Mouse (Mus musculus): ENCODE data around the gene Rps6ka1. TPM values are rescaled to one million over a fixed set of nuclear protein-coding genes. Genes with fewer than 3 reads are reported as not detected.

Rps6ka1 gene
- polyA plus RNA-seq, 1 experiment from 2014 or later: 25.3 TPM

- no peak overlapping the region for H3K9ac ChIP-seq
- no peak overlapping the region for H3K4me3 ChIP-seq (replicated peaks; ENCODE audit: low read length)
- peaks cover 6% of the 10 kb centered on the region; the same call in 1 of the 2 replicates for H3K36me3 ChIP-seq (replicated peaks; ENCODE audit: control insufficient read depth, insufficient read depth)
- no peak overlapping the region for H3K4me2 ChIP-seq (replicated peaks)
- no peaks in the 10 kb centered on the region for H3K4me1 ChIP-seq (replicated peaks; ENCODE audit: control insufficient read depth, insufficient read depth, low read length)
- H3K9me3 ChIP-seq (ENCODE audit: control insufficient read depth, low read length): no peaks in the 10 kb centered on the region
- H3K27me3 ChIP-seq (ENCODE audit: control insufficient read depth, insufficient read depth, low read length): no peaks in the 10 kb centered on the region
- ATAC-seq (ENCODE audit: low FRiP score) (no peak), DNase-seq (ENCODE audit: low spot score) (no peak)
- no peak overlapping the region for H3K27ac ChIP-seq
- WGBS: 97% methylated on average over 4 of the region's 4 CpGs
Observed at GRCm38 (mm10) chr4:133873431-133873851, 14.2 kb downstream of the Rps6ka1 start.

DNA sequence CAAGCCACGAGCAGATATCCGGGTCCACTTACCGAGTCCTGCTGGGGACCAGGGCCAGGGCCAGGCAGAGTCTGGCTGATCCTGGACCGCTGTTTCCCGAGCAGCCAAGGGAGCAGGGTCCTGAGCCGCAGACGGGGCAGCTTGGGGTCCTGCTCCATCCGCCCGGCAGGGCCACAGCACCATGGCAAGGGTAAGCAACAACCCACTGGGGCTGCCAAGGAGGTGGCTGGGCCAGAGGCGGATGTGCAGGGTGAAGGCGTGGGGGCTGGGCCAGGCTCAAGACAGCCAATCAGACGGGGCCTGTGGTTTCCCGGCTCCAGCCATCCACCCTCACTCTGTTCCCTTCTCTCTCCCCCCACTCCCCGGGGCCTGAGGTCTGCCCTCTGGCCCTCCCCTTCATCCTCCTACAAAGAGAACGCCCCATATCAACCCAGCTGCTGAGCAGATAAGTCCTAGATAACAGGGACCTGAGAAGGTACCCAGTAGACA, 14.7 kb downstream of the Rps6ka1 start:
- DNase-seq (ENCODE audit: low spot score) (no peak), ATAC-seq (ENCODE audit: low FRiP score) (no peak)
- Histone ChIP-seq H3K27ac (no peak overlapping the region), H3K4me1 (replicated peaks; ENCODE audit: control insufficient read depth, insufficient read depth, low read length) (no peaks in the 10 kb centered on the region), H3K9ac (no peak overlapping the region), H3K4me3 (replicated peaks; ENCODE audit: low read length) (no peak overlapping the region), H3K36me3 (replicated peaks; ENCODE audit: control insufficient read depth, insufficient read depth) (peaks cover 6% of the 10 kb centered on the region; the same call in 1 of the 2 replicates), H3K9me3 (ENCODE audit: control insufficient read depth, low read length) (no peaks in the 10 kb centered on the region), H3K27me3 (ENCODE audit: control insufficient read depth, insufficient read depth, low read length) (no peaks in the 10 kb centered on the region), H3K4me2 (replicated peaks) (no peak overlapping the region)
- WGBS: 68% methylated on average over 15 of the region's 15 CpGs

DNA sequence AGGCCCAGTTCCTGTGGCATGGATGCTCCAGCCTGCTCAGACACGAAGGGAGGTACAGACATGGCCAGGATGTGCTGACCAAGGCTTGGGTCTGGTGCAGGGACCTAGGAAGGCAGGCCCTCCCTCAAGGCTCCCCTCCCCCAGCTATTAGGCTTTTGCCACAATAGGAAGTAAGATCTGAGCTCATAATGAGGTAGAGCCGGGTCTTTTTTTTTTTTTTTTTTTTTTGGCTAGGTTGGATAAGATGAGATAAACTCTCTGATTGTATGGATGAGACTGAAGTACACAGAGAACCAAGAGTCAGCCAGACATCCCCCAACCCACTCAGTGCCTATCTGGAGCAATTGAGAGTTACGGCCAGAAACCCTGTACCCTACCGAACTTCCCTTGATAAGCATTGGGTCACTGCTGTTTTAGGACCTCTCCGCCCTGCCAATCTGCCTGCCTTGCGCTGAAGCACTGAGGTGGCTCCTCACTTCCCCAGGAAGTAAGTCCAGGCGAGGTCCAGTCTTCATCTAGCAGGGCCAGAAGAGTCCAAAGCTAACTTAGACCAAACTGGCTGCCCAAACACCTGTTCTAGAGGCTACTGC, 15.3 kb downstream of the Rps6ka1 start:
- DNase-seq (ENCODE audit: low spot score) (no peak), ATAC-seq (ENCODE audit: low FRiP score) (no peak)
- H3K27me3 ChIP-seq (ENCODE audit: control insufficient read depth, insufficient read depth, low read length): no peaks in the 10 kb centered on the region
- H3K4me2 ChIP-seq (replicated peaks): no peak overlapping the region
- H3K4me3 ChIP-seq (replicated peaks; ENCODE audit: low read length): no peak overlapping the region
- no peak overlapping the region for H3K27ac ChIP-seq
- H3K9me3 ChIP-seq (ENCODE audit: control insufficient read depth, low read length): no peaks in the 10 kb centered on the region
- WGBS: 88% methylated on average over 7 of the region's 7 CpGs
- H3K9ac ChIP-seq: no peak overlapping the region
- H3K36me3 ChIP-seq (replicated peaks; ENCODE audit: control insufficient read depth, insufficient read depth): peaks cover 6% of the 10 kb centered on the region; the same call in 1 of the 2 replicates
- H3K4me1 ChIP-seq (replicated peaks; ENCODE audit: control insufficient read depth, insufficient read depth, low read length): no peaks in the 10 kb centered on the region

DNA sequence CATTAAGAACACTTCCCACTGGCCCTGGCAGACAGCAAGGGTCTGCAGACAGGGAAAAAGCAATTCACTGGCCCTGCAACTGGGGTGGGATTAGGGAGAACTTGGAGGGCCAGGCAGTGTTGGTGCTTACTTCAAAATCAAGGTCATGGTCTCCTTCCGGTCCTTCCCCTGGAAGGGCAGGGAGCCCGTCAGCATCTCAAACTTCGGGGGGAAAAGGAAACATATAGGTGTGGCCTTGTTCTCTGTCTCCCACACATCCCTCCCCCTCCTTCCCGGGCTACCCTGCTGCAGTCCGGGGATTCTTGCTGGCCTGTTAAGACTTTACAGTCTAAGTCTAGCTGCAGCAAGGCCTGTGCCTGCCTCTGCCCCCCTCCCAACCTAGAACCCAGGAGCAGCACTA, 22.4 kb downstream of the Rps6ka1 start:
- DNase-seq (ENCODE audit: low spot score): no peak

GRCm38 (mm10) chr4:133864380-133864981, 23.1 kb downstream of the Rps6ka1 start:
- no peak for ATAC-seq (ENCODE audit: low FRiP score)
- WGBS: 38% methylated on average over 13 of the region's 13 CpGs
- H3K27ac ChIP-seq: peak overlapping the region; percentile 14; the same call in 1 of the 2 replicates

More for the DNA sequence above, 22.4 kb downstream of the Rps6ka1 start:
- Histone ChIP-seq H3K27ac (no peak overlapping the region), H3K4me1 (replicated peaks; ENCODE audit: control insufficient read depth, insufficient read depth, low read length) (no peaks in the 10 kb centered on the region; the same call in 1 of the 2 replicates), H3K27me3 (ENCODE audit: control insufficient read depth, insufficient read depth, low read length) (no peaks in the 10 kb centered on the region), H3K36me3 (replicated peaks; ENCODE audit: control insufficient read depth, insufficient read depth) (peaks cover 6% of the 10 kb centered on the region; the same call in 1 of the 2 replicates), H3K4me2 (replicated peaks) (no peak overlapping the region), H3K9ac (no peak overlapping the region), H3K9me3 (ENCODE audit: control insufficient read depth, low read length) (no peaks in the 10 kb centered on the region), H3K4me3 (replicated peaks; ENCODE audit: low read length) (no peak overlapping the region)
- 81% methylated on average over 5 of the region's 5 CpGs for WGBS
- no peak for ATAC-seq (ENCODE audit: low FRiP score)

GRCm38 (mm10) chr4:133863795-133864379, 23.7 kb downstream of the Rps6ka1 start:
- peaks cover 2% of the 10 kb centered on the region; the same call in 1 of the 2 replicates for H3K36me3 ChIP-seq (replicated peaks; ENCODE audit: control insufficient read depth, insufficient read depth)
- H3K9me3 ChIP-seq (ENCODE audit: control insufficient read depth, low read length): no peaks in the 10 kb centered on the region
- no peak for DNase-seq (ENCODE audit: low spot score)
- 43% methylated on average over 12 of the region's 12 CpGs for WGBS
- no peaks in the 10 kb centered on the region for H3K27me3 ChIP-seq (ENCODE audit: control insufficient read depth, insufficient read depth, low read length)
- no peak overlapping the region for H3K4me2 ChIP-seq (replicated peaks)
- no peaks in the 10 kb centered on the region; the same call in 1 of the 2 replicates for H3K4me1 ChIP-seq (replicated peaks; ENCODE audit: control insufficient read depth, insufficient read depth, low read length)
- H3K4me3 ChIP-seq (replicated peaks; ENCODE audit: low read length): no peak overlapping the region
- no peak for ATAC-seq (ENCODE audit: low FRiP score)
- no peak overlapping the region for H3K27ac ChIP-seq
- H3K9ac ChIP-seq: no peak overlapping the region

More at GRCm38 (mm10) chr4:133864380-133864981, 23.1 kb downstream of the Rps6ka1 start:
- Histone ChIP-seq H3K4me2 (replicated peaks) (no peak overlapping the region), H3K9me3 (ENCODE audit: control insufficient read depth, low read length) (no peaks in the 10 kb centered on the region), H3K9ac (no peak overlapping the region; the same call in 1 of the 2 replicates), H3K27me3 (ENCODE audit: control insufficient read depth, insufficient read depth, low read length) (no peaks in the 10 kb centered on the region), H3K4me3 (replicated peaks; ENCODE audit: low read length) (no peak overlapping the region), H3K4me1 (replicated peaks; ENCODE audit: control insufficient read depth, insufficient read depth, low read length) (no peaks in the 10 kb centered on the region; the same call in 1 of the 2 replicates), H3K36me3 (replicated peaks; ENCODE audit: control insufficient read depth, insufficient read depth) (peaks cover 6% of the 10 kb centered on the region; the same call in 1 of the 2 replicates)
- no peak for DNase-seq (ENCODE audit: low spot score)

GRCm38 (mm10) chr4:133857527-133857926, 30.1 kb downstream of the Rps6ka1 start:
- H3K4me3 ChIP-seq (replicated peaks; ENCODE audit: low read length): no peak overlapping the region
- no peaks in the 10 kb centered on the region for H3K4me1 ChIP-seq (replicated peaks; ENCODE audit: control insufficient read depth, insufficient read depth, low read length)
- no peaks in the 10 kb centered on the region for H3K27me3 ChIP-seq (ENCODE audit: control insufficient read depth, insufficient read depth, low read length)
- DNase-seq (ENCODE audit: low spot score) (no peak), ATAC-seq (ENCODE audit: low FRiP score) (no peak)
- WGBS: 77% methylated on average over 4 of the region's 4 CpGs
- no peak overlapping the region for H3K4me2 ChIP-seq (replicated peaks)
- no peaks in the 10 kb centered on the region for H3K9me3 ChIP-seq (ENCODE audit: control insufficient read depth, low read length)
- no peak overlapping the region for H3K9ac ChIP-seq
- H3K27ac ChIP-seq: no peak overlapping the region
- no peaks in the 10 kb centered on the region for H3K36me3 ChIP-seq (replicated peaks; ENCODE audit: control insufficient read depth, insufficient read depth)

DNA sequence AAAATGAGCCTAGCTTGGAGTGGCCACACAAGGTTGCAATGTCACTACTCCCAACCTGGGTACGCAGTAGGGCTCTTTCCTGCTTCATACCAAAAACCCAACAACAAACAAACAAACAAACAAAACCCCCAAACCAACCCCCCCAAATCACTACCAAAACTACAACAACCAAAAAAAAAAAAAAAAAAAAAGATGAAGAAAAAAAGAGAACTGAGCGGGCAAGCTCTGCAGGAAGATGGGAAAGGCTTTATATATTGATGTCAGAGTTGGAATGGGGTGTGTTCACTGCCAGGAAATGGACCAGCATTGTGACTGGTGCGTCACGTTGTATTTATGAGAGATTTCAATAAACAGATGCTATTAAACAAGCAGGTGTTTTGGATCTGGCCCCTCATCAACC, 33.0 kb downstream of the Rps6ka1 start:
- no peak for DNase-seq (ENCODE audit: low spot score)
- WGBS: 97% methylated on average over 4 of the region's 4 CpGs

GRCm38 (mm10) chr4:133853630-133854029, 34.0 kb downstream of the Rps6ka1 start:
- Histone ChIP-seq H3K27me3 (ENCODE audit: control insufficient read depth, insufficient read depth, low read length) (no peaks in the 10 kb centered on the region), H3K4me3 (replicated peaks; ENCODE audit: low read length) (no peak overlapping the region), H3K9me3 (ENCODE audit: control insufficient read depth, low read length) (no peaks in the 10 kb centered on the region), H3K4me1 (replicated peaks; ENCODE audit: control insufficient read depth, insufficient read depth, low read length) (no peaks in the 10 kb centered on the region), H3K27ac (no peak overlapping the region), H3K9ac (no peak overlapping the region), H3K4me2 (replicated peaks) (no peak overlapping the region), H3K36me3 (replicated peaks; ENCODE audit: control insufficient read depth, insufficient read depth) (0 out of 2 replicates have a peak, but pooled peaks cover 9% of the 10 kb centered on the region)
- DNase-seq (ENCODE audit: low spot score) (no peak), ATAC-seq (ENCODE audit: low FRiP score) (no peak)
- WGBS: 33% methylated on average over 10 of the region's 10 CpGs

More for the DNA sequence above, 33.0 kb downstream of the Rps6ka1 start:
- no peaks in the 10 kb centered on the region for H3K27me3 ChIP-seq (ENCODE audit: control insufficient read depth, insufficient read depth, low read length)
- no peaks in the 10 kb centered on the region for H3K9me3 ChIP-seq (ENCODE audit: control insufficient read depth, low read length)
- H3K36me3 ChIP-seq (replicated peaks; ENCODE audit: control insufficient read depth, insufficient read depth): 0 out of 2 replicates have a peak, but pooled peaks cover 9% of the 10 kb centered on the region
- no peak overlapping the region for H3K9ac ChIP-seq
- no peak overlapping the region for H3K27ac ChIP-seq
- no peaks in the 10 kb centered on the region for H3K4me1 ChIP-seq (replicated peaks; ENCODE audit: control insufficient read depth, insufficient read depth, low read length)
- H3K4me3 ChIP-seq (replicated peaks; ENCODE audit: low read length): no peak overlapping the region
- no peak for ATAC-seq (ENCODE audit: low FRiP score)
- no peak overlapping the region for H3K4me2 ChIP-seq (replicated peaks)

Data from hindbrain, embryonic 14.5 days (tissue).